Mouse (Mus musculus): ENCODE measurements around the gene Erc2. TPM values are rescaled to one million over a fixed set of nuclear protein-coding genes. Genes with fewer than 3 reads are reported as not detected.
A peak's percentile ranks its signal among the peaks of the same experiment; 100 is the strongest.

Erc2 gene
- total RNA-seq, 2 experiments from 2014 or later: 225 to 256 TPM

DNA sequence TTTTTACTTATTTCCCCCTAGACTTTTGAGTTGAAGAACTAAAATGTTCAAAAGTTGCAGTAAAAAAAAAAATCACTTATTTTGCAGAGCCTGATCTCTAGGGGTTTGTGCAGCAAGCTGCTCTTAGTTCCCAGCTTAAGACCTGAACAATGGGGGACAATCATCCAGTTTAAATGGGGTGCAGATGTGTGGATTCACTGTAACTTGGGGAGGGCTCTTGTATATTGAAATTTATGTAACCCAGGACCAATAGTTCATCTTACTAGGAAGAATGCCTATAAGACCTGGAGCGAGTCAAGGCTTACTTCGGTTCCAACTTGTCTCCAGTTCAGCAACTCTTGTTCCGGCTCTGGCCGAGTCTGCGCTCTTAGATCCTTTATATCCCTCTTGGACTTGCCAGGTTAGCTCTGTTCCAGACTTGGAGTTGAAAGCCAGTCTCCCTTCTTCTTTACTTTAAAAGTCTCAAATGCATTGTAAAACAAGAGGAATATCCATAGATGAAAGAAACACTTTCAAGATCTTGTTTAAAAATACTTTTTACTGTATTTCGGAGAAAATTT, 136.9 kb downstream of the Erc2 start:
- DNase-seq (ENCODE audit: extremely low spot score in 1 of 2, low spot score in 1 of 2): no peak

- DNase-seq (ENCODE audit: extremely low spot score in 1 of 2, low spot score in 1 of 2): no peak
These were observed 137.8 kb downstream of the Erc2 start for GRCm38 (mm10) chr14:27759982-27760381.

- no peak for DNase-seq (ENCODE audit: extremely low spot score in 1 of 2, low spot score in 1 of 2)
These were observed 153.1 kb downstream of the Erc2 start for GRCm38 (mm10) chr14:27775367-27775766.

DNA sequence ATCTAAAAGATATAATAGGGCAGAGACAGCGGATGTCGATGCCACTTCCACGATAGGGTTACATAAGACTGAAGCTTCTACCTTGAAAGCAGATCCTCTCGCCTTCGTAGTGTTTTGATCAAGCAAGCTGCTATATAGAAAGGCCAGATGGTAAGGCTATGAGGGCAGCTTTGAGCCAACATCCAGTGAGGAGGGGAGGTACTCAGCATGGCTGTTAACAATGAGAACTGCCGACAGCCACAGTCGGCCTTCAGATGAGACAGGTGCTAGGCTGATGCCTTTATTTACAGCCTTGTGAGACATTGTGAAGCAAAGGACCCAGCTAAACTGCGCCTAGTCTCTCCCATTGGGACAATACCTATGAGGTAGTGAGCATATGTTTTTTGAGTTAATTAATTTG, 156.3 kb downstream of the Erc2 start:
- DNase-seq (ENCODE audit: extremely low spot score in 1 of 2, low spot score in 1 of 2): no peak

DNA sequence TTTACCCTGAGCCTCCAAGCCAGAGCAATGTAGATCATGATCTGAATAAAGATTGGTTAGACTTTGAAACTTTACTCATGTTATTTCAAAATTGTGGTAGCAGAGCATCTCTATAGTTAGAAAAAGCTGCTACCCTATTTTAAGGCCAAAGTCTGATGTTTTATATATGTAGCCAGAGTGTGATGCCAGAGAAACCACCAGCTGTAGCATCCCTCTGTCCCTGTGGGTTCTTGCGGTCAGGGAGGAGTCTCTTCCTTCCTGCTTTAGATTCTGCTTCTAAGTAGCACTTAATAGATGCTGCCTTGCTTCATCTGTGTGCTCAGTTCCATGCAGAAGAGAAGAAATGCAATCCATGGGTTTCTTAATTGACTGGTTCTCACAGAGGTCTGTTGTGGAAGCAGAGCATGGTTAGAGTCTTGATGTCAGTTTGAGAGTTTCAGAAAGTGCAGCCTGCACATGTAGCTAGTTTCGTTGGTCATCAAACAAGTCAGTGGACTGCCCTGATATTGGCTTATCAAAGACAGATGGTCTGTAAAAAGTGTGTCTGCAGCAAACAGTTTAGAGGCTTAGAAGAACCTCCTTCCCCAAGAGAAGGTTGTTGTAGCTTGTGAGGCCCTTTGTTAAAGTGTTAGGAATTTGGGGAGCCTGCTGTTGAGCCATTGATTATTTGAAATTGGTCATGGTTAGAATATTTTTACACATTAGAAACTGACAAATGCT, 156.9 kb downstream of the Erc2 start:
- no peak for DNase-seq (ENCODE audit: extremely low spot score in 1 of 2, low spot score in 1 of 2)

GRCm38 (mm10) chr14:27781221-27781620, 159.0 kb downstream of the Erc2 start:
- no peak for DNase-seq (ENCODE audit: extremely low spot score in 1 of 2, low spot score in 1 of 2)

DNA sequence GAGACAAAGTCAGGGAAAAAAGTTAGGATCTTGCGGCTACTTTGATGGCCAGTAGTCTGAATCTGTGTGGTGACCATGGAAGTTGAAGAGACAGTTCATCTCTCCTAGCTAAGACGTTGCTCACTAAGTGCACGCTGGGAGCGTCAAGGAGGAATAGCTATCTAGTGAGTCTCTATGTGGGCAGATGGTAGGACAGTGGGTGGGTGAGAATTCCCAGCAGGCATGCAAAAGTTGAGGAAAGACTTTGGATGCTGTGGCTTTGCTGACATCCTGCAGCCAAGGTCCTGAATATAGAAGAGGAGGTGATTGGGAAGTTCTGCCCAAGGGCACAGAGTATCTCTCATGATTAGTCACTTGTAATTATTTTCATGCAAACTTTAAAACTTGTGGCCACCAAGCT, 162.6 kb downstream of the Erc2 start:
- DNase-seq (ENCODE audit: extremely low spot score in 1 of 2, low spot score in 1 of 2): no peak

- no peak for DNase-seq (ENCODE audit: extremely low spot score in 1 of 2, low spot score in 1 of 2)
These were observed 163.3 kb downstream of the Erc2 start for GRCm38 (mm10) chr14:27785562-27785961.

- DNase-seq (ENCODE audit: extremely low spot score in 1 of 2, low spot score in 1 of 2): no peak
These were observed 167.1 kb downstream of the Erc2 start for GRCm38 (mm10) chr14:27789066-27789898.

- DNase-seq (ENCODE audit: extremely low spot score in 1 of 2, low spot score in 1 of 2): no peak
These were observed 176.1 kb downstream of the Erc2 start for GRCm38 (mm10) chr14:27798184-27798934.

DNA sequence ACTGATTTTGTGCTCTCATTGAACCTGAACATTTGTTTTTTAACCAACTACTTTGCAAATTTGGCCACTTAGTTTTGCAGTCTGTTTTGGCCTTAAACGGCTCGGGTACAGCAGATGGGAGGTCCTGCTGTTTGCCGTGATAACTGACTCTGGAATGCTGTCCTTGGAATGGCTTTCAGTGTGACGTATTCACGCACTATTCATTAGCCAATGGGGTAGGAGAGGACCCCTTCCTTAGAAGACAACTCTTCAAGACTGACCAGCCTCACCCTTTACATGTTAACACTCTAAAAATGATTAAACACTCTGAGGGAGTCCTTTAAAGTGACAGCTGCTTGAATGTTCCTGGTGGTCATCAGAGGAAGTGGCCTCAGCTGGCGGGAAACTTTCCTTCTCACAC, 178.5 kb downstream of the Erc2 start:
- no peak for DNase-seq (ENCODE audit: extremely low spot score in 1 of 2, low spot score in 1 of 2)

DNA sequence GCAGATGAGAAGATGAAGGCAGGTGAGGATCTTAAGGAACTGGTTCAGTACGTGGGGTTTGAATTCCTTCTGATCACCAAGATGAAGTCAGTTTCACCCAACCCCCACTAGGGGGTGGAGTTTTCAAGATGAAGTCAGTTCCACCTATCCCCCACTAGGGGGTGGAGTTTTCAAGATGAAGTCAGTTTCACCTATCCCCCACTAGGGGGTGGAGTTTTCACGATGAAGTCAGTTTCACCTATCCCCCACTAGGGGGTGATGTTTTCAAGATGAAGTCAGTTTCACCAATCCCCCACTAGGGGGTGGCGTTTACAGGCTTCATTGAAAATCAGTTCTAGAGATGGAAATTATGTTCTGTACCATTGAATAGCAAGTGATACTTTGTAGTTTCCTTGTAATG, 181.7 kb downstream of the Erc2 start:
- DNase-seq (ENCODE audit: extremely low spot score in 1 of 2, low spot score in 1 of 2): no peak

DNA sequence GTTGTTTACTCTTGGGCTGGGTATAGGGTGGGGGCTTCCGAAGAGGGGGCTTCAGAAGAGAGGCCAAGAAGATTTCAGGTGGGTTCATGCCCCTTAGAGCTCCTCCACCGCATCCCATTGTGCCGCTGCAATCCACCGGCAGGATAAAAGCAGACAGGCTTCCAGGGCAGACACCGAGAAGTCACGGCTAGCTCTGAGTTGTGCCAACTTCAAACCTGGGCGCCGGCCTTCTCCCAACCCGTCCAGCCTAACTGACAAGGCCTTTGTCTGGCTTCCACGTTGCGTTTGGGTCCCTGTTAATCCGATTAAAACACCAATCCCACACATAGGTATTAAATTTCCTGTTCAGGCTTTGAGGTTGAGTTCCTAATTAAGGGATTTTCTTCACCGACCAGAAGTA, 182.8 kb downstream of the Erc2 start:
- no peak for DNase-seq (ENCODE audit: extremely low spot score in 1 of 2, low spot score in 1 of 2)

DNA sequence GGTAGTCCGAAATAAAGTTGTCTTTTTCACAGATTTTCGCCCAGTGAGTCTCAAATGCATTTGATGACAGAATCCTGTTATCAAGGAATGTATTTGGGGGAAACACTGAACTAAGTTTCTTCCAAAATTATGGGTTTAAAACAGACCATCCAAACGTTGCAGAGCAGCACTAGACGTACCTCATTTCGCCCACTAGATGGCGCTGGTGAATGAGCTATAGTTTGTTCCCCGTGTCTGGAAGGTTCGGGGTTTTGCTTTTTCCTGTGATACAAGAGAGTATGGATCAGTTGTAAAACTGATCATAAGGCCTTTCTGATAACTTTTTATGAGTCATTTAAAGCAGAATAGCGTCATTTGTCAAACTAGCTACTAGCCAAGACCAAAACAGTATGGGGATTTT, 185.9 kb downstream of the Erc2 start:
- peak in 1 of 2 experiments; percentile 69 for DNase-seq (ENCODE audit: extremely low spot score in 1 of 2, low spot score in 1 of 2)

DNA sequence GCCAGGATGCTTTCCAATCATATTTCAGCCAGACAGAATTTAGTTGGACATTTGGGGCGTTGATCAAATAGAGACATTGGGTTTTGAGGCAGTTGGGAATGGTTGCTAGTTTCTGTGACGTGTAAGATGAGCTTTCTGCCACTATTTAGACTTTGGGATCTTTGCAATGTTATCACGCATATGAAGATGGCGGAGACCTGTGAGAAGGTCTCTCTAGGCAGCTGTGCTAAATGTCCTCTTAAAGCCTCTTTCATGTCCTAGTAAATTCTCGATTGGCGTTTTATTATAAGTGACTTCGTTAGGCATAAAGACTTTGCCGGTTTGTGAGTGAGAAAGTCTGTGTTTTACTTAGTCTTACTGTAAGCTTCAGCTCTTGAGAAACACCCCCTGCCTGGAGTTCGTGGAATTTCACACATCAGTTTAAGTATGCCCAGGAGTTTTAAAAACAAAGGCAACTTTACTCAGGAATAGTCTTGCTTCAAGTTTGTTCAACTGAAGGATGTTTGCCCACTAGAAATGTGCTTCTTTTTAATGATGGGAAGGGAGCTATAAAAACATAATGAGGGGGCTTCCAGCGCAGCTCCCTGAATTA, 186.4 kb downstream of the Erc2 start:
- no peak for DNase-seq (ENCODE audit: extremely low spot score in 1 of 2, low spot score in 1 of 2)

DNA sequence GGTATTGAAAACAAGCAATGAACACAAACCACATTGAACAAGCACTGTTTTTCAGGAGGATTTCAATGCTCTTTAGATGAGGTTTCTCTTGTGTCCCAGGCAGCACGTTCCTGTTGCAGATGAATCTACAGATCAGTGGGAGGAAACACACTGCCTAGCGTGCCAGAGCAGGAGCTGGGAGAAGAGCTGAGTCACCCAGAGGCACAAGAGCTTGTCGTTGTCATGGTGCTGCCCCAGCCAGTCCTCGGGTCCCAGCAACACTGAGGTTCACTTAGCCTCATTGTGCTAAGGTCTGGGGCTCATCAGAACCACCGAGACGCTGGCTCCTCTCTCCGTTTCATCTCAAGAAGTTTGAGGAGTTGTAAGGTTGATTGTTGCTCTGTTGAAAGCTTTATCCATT, 188.6 kb downstream of the Erc2 start:
- no peak for DNase-seq (ENCODE audit: extremely low spot score in 1 of 2, low spot score in 1 of 2)

- DNase-seq (ENCODE audit: extremely low spot score in 1 of 2, low spot score in 1 of 2): no peak
These were observed 189.4 kb downstream of the Erc2 start for GRCm38 (mm10) chr14:27811649-27812048.

- no peak for DNase-seq (ENCODE audit: extremely low spot score in 1 of 2, low spot score in 1 of 2)
These were observed 193.5 kb downstream of the Erc2 start for GRCm38 (mm10) chr14:27815739-27816138.

- no peak for DNase-seq (ENCODE audit: extremely low spot score in 1 of 2, low spot score in 1 of 2)
These were observed 196.8 kb downstream of the Erc2 start for GRCm38 (mm10) chr14:27818986-27819385.

DNA sequence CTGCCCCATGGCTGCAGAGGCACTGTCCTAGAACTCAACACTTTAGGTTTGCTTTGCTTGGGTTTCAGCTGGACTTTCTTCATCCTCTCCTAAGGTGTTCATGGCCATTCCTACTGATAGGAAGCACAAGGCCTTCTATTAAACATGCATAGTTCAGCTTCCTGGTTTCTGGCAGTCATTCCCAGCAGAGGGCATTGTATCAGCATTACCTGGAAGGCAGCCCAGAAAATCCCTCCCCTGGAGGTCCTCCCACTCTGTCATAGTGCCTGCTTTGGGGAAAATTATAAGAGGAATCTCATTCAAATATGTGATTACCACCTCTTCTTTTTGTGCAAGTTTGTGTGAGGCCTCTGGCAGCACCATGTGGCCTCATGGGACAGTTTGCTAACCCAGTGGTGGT, 199.6 kb downstream of the Erc2 start:
- DNase-seq (ENCODE audit: extremely low spot score in 1 of 2, low spot score in 1 of 2): no peak

All from layer of hippocampus, postnatal 25 days (tissue).